Mouse (Mus musculus) kidney, adult 18-20 months (tissue): ENCODE data around the gene 1700016C15Rik.
A peak's percentile ranks its signal among the peaks of the same experiment; 100 is the strongest.

Source experiments
- DNase-seq: peaks from one replicate; pipeline ENCODE4 v3.0.0; 2021

1700016C15Rik gene

DNA sequence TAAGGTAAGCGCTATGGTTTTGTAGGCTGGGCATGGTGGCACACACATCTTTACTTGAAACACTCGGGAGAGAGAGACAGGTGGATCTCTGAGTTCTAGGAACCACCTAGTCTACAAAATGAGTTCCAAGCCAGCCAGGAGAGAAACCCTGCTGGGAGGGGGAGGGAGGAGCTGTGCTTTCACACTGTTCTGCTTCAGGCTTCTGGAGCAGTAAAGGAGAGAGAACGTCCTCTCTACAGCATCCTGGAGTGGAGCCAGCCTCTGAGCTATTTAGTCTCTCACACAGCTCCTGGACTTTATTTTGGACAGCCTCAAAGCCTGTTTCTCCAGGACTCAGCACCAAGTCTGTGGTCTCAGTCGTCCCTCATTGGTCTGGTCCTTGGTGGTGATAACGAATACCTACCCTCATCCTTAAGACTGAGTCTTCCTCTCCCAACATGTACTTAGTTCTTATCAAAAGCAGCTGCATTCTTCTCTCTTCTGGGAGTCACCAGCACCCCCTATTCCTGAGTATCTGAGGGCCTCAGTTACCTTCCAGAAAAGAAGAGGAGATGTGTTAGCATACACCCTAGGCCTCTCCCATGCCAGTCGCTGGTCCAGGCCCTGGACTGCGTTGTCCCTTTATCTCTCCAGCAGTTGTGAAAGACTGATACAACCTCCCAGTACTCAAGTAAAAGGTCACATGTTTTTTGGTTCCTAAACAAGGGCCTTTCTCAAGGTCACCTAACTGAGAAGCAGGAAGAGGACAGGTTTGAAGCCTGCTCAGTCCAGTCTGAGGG is 12.4 kb upstream of the 1700016C15Rik start:
- no peak for DNase-seq

DNA sequence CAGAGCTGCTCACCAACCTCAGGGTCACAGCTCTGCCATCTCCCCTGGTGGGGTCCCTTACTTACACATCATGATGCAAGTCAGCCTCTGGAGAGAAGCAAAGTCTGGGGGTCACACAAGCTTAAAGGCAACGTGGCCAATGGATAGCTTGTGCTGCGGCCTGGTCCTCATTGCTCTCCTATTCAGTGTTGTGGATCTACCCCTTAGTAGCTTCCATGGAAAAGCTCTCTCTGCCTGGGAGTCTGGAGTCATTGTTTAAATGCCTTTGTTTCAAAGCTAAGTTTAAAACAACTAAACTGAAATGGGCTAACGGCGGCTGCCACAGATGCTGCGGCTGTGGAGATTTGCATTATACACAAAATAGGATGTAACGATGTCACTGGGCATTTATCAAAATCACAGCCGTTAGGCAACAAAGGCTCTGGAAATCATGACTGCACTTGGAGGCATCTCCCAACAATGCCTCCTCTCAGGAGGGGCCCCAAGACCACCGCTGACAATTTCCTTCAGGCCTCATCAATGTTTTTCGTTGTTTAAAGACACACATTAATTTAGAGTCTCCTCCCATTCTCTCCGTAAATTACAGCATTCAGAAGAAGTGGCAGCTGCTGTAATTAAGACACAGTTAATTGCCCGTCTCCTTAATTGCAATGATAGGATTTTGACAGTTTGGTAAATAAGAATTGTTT is 11.1 kb upstream of the 1700016C15Rik start:
- no peak for DNase-seq

DNA sequence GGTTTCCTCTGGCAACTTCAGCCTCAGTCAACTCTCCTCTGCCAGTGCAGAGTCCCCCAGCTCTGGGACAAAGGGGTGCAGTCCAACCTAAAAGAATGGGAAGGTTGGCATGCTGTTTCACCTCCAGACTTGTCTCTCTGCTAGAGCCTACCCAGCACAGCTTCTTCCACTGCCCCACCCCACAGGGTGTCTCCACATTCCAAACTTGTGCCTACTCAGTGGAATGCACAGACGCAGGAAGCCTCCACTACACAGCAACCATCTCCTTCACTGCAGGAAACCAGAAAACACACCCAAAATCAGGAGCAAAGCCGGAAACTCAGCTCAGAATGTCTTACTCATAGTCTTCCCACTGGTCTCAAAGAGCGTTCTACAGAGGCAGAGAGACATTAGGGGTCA is 10.6 kb upstream of the 1700016C15Rik start:
- no peak for DNase-seq

DNA sequence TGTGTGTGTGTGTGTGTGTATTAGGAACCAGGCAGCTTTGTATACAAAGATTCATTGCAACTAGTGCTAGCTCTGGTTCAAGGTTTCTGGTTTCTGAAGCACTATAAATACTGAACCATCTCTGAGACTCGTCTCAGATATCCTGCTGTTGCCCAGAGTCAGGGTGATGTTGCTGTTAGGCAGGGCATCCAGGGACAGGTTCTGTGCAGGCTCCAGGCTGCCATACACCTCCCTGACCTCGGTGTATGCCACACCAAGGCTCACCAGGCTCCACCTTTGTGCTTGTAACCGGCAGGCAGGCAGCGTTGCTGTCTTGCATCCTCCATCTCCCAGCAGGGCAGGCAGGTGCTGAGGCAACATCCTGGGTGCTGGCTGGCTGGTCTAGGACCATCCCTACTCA is 5.8 kb upstream of the 1700016C15Rik start:
- DNase-seq = no peak

DNA sequence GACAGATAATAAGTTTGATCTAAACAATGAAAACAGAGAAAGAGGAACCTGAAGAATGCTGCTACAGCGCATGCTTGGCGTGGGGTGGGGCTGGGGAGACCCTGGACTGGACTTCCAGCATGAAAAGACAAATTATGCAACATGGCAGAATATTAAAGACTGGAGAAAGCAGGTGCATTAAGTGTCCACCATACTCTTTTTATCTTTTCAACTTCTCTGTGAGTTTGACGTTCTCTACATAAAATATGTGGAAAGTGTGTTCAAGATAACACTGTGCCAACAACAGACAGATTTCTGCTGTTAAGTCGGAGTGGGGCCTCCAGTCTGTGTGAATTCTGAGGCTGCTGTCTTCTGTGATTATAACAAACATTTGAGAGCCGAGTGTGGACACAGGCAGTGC is 2.7 kb upstream of the 1700016C15Rik start:
- DNase-seq = no peak

DNA sequence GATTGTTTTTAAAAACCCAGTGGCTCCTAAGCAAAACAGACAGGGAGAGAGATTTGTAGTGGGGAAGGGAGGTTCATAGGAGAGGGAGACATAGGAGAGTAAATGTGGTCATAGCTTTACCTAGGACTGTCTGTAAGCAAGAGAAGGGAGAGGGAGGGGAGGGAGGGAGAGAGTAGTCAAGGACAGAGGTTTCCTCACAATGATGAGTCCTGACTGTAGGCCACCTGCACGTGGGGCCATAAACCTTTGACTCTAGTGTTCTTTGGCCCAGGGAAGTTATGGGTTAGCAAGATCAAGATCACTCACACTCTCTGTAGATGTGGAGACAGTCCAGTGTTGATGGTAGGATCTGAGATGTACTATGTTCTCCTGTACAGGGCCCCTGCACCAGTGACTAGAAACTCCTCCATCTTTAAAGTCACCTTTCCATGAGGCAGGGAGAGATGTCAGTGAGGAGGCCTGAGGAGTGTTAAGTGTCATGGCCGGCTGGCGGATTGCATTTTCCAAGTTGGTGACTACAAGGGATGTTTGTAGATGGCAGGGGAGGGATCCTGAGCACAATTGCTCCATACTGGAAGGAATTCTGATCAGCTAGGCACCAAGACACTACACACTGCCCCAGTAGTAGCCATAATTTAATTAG is 1.6 kb upstream of the 1700016C15Rik start:
- no peak for DNase-seq

DNA sequence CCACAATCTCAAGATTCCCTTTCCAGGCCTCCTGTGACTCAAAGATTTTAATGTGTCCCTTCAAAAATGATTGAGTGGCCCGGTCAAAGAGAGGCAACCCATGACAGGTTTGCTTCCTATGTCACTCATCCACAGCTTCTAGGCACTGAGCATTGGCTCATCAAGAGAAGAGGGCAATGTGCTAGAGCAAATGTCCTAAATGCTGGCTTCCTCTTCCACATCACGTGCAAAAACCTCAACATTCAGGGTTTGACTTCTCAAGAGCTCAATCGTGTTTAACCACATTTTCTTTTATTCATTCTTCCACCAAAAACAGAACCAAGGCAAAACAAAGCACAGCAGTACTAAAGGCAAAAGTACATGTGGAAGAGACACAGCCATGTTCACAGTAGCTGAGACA is 2.4 kb downstream of the 1700016C15Rik start:
- DNase-seq = no peak

DNA sequence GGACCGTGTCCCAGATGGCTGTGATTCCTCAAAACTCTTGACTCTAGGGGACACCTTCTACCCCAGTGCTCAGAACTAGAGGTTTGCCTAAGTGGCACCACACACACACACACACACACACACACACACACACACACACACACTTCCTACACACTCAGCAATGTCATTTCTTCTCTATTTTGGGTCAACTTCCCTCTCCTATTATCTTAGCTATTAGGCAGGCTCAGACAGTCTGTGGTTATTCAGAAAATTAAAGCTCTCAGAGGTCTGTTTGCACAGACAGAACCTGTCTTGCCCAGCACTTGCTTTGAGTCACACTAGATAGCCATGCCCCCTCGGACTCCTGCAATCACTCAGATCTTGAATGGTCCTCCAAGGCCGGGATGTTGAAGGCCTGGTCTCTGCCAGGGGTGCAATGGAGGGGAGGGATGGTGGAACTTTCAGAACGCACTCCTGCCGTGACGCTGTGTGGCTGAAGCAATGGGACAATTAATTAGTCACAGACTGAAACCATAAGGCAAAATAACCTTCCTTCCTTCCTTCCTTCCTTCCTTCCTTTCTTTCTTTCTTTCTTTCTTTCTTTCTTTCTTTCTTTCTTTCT is 8.0 kb downstream of the 1700016C15Rik start:
- no peak for DNase-seq

DNA sequence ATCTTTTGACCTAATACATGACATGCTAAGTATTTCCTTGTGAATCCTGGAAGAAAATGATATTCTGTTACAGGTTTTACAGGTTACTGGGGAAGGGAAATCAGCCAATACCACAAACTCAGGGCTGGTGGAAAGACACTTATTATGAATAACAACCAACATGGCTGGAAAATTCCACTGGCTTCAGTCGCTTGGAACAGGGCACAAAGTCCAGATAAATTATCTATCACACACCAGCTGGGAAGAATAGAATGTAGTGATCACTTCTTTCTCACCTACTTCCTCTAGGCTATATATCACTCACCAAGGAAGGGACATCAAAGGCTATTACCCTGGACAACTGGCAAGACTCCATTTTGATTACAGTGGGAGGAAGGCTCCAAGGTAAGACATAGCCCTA is 11.1 kb downstream of the 1700016C15Rik start:
- DNase-seq = no peak

DNA sequence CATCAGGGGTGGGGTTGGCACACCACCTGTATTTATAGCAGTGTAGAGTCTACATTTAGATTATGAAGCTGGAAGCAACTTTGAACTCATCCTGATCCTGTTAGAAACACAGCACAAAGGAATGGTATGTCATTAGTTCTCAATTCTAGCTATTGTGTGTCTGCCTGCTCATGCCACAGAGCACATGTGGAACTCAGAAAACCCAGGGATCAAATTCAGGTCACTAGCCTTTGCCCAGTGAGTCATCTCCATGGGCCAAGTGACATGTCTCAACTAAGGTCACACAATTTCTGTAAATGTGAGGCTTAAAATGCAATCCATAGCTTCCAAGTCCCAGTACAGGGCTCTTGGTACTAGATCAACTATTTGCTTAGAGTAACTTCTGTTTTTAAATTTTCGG is 12.5 kb downstream of the 1700016C15Rik start:
- no peak for DNase-seq

DNA sequence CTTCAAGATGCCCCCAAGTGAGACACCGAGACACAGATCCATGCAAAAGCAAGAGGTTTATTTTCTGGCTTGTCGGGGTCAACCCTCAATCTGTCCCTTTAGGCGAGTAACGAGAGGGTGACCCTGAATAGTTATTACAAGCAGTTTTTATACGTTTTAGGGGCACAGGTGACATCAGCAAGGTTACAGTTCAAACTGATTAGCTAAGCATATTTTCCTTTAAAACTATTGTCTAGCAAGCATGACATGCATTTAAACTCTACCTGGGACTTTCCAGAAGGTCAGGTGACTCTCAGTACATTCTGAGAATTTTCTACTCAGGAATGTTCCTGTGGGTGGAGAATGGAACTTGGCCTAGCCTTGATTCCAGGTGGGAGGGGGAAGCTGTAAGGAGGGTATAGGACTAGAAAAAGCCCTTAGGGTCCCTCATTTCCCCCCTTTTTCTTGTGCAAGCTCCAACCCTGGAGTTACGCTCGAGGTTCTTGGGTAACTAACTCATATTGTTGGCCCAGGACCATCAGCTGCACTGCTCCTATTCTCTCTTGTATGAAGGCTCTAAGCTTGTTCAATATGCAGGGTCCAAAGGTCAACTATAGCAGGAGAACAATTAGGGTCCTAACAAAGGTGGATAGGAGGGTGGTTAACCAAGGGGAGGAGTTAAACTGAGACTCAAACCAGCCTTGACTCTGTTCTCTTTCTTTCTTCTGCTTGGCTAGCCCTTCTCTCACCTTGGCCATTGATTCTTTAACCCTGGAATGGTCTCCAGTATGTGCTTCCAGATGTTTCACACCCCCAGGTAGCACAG is 15.1 kb downstream of the 1700016C15Rik start:
- DNase-seq = peak; percentile 16

DNA sequence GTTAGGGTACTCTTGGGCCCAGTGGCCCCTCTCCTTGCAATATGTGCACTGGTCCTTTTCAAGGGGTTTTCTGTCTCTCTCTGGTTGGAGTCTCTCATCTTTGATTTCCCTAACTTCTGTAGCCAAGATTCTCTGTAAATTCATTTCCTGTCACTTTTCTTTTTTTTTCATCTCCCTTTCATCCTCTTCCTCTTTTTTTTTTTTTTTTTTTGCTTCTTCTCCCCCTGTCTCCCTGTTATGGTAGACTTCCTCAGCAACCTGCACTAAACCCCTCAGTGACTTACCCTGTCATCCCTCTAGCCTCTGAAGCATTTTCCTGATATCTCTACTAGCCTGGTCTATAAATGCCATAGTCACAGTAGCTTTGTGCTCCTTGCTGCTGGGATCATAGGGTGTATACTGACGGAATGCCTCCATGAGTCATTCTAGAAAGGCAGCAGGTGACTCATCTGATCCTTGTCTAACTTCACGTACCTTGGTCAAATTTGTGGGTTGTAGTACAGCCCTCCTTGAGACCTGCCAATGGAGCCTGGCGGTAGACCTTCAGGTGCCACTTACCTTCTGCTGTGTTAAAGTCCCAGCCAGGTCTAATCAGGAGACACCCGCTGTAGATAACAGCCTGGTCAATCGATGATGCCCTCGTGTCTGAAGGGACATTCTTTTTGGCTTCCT is 18.4 kb downstream of the 1700016C15Rik start:
- DNase-seq = no peak

DNA sequence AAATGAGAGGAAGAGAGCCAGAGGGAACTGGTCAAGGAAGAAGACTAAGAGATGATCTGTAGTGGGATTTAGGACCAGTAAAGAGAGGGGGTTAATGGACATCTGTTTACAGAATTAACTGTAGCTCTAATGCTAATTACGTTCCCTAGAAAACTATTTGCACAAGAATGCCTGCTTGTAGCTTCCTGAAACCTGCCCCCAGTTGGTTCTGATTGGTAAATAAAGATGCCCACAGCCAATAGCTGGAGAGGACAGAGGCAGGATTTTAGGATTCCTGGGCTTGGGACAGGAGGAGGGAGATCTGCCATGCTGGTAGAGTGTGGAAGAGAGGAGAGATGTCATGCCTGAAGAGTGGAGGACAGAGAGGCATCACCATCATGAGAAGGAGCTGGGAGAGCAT is 23.9 kb downstream of the 1700016C15Rik start:
- no peak for DNase-seq

DNA sequence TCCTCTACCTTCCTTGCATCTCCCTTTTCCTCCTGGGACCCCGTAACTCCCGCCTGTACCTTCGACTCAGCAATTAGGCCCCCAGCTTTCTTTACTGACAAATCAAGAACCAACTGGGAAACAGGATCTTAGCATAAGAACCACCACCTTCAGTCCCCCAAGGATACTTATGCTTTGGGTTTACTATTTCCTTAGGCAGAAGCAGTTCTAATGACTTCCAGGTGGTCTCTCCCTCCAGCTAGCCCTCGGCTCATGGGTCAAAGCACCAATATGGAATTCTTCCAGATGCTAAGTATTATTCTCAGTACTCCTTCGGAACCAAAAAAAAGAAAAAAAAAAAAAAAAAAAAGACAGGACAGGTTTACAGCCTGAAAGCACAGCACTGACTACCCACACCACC is 27.6 kb downstream of the 1700016C15Rik start:
- DNase-seq = no peak

DNA sequence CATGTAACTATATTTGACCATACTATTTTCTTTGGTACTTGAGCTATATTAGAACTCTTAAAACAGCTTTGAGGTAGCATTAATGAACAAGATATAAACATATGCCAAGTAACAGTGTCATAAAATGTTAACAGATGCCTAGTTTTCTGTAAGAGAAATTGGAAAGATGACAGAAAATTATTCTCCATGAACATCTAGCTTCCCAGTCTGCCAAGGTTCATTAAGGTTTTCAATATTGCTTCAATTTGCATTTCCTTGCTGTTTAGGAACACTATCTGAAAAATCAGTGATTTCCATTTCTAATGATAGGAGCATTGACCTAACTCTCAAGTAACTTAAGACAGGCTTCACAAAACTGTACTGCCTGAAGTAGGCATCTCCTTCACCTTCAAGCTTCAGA is 39.3 kb downstream of the 1700016C15Rik start:
- no peak for DNase-seq

DNA sequence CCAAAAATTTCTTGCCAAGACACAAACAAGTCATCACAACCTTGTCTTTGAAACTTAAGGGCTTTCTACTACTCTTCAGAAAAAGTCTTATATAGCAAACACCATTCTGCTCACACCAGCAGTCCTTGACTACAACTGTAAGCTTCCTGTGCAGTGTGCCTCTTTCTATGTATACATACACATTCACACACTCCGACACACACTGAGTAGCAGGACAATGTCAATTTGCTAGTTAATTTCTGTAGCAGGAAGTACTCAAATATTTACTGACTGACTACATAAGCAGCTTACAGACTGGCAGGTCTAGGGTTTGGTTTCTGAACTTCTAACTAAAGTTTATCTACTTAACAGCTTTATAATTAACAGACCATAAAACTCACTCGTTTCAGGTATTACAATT is 47.8 kb downstream of the 1700016C15Rik start:
- no peak for DNase-seq

DNA sequence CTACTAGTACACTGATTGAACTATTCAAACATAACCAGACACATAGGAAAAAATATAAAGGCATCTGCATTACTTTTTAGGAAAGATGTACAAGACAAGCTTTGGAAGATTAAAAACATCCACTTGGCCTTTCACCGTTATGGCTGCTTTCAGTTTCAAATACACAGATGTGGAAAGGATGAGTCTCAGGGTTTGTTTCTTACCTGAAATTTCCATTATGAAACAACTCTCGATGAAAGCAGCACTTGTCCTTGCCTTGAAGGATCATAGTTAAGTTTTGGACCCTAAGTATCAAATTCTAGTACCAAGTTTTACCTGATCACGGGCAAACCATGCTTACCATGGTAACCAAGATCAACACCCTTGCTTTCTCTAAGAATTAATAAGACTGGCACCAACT is 63.2 kb downstream of the 1700016C15Rik start:
- DNase-seq = no peak

DNA sequence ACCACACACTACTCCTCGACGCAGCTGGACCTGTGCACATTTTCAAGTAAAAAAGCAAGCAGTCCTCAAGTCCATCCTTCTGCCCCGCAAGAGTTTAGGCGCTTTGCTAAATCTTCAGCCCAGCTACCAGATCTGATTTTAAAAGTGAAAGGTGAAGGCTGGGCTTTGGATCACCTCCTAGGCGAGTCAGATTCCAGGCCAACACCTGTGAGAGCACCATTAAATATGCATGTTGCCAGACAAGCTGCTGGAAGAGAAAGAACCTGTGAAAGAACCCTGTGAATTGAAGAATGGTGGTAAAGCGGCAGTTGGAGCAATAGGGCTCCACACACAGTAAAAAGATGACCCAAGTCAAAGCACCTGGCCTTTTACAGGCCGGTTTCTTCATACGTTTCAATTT is 65.3 kb downstream of the 1700016C15Rik start:
- DNase-seq = peak; percentile 29

DNA sequence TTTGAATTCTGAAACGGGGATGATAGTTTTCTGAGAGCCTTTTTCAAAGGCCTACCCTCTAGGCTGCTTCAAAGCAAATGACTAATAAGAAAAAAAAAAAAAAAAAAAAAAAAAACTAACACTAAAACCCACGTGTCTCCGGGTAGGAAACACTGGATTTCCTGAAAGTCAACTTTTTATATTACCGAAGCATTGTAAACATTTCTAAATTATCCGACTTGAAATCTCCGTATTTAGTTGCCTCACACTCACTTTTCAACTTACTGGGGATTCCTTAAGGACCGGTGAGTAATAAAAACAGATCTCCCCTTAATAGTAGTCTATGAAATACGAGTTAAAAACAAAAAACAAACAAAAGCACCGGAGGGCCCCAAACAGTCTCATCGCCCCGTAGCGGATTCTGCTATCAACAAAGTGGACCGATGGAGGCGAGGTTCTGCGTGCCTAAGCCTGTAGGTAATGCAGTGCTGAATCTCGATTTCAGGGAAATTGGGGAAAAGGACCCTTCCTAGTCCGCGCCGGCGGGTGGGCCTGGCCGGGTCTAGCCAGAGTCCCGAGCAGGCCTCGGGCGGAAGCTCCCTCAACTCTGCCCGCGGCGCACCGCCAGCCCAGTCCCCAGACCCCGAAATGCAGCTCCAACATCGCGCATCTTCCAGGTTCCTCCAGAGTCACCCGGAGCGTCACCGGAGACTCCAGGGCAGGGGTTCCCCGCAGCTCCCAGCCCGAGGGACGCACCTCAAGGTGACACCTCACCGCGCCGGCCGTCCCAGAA is 66.0 kb downstream of the 1700016C15Rik start:
- DNase-seq = no peak

DNA sequence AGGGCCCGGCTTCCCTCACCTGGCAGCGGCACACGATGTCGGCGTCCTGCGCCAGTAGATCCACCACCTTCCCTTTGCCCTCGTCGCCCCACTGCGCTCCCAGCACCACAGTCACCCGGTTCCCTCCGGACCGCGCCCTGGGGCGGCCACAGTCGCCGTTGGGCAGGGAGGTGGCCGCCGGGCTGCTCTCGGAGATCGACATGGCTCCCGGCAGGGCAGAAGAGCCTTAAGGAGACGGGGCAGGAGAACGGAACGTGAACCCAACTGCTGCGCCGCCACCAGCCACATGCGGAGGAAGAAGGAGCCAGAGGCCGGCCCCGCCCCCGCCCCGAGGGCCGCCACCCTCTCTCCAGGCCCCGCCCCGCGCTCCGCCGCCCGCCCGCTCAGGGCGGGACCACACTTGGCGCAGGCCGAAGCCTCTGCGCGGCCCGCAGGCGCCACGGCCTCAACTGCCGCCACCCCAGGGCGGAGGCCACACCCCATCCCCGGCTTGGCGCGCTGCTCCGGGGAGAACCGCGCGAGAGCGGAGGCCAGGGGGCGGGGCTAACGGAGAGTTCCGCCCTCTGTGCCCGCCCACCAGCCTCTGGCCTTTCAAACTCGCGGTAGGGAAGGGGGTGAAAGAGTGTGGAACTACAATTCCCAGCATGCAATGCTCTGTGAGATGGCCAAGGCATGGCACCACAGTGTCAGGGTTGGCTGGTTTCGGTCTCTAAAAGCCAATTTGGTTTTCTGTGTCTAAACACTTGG is 66.8 kb downstream of the 1700016C15Rik start, which contains the start of gene Adss:
Gene Adss, minus strand, starts transcription at position 319 of the 747 bp plus-strand sequence.
- DNase-seq = peak; percentile 99
